In genomic region chr17:49305116-49305515, GRCm38 (mm10) we compare ENCODE assay signal across 20 mouse cellular contexts.
DNase-seq lines count a peak whose midpoint lies in the region; ATAC-seq lines count a peak whose summit lies in the region.
"Had no signal": no experiment of that assay in that cellular context is flagged by ENCODE, and none has a peak within 500 bp of the region (broad histone marks: within the 10 kb centered on the region; RNA-seq: fewer than 3 reads in every experiment).

No protein-coding gene starts in this region.

- peak; percentile 90 for ATAC-seq in intestine, embryonic 15.5 days
- ATAC-seq in liver, embryonic 13.5 days (ENCODE audit: low read depth), result peak; percentile 82
- ATAC-seq in megakaryocyte-erythroid progenitor cell, adult 5-6 weeks (replicated peaks; ENCODE audit: low FRiP score, low TSS enrichment, poor library complexity, severe bottlenecking), result no peak
- no peak for ATAC-seq in hindbrain, embryonic 13.5 days (ENCODE audit: low FRiP score)
- ATAC-seq: midbrain, embryonic 13.5 days had no signal

- H3K4me3 ChIP-seq in intestine, embryonic 15.5 days (replicated peaks), result no peak overlapping the region
- H3K4me3 ChIP-seq in liver, embryonic 13.5 days (replicated peaks), result no peak overlapping the region
- no peak overlapping the region for H3K4me3 ChIP-seq in hindbrain, embryonic 13.5 days
- H3K4me3 ChIP-seq: forebrain, embryonic 10.5 days; gastrocnemius, adult 2 months; heart, embryonic 13.5 days; hindbrain, embryonic 15.5 days; limb, embryonic 12.5 days; midbrain, embryonic 13.5 days; neural tube, embryonic 13.5 days had no signal

- no peaks in the 10 kb centered on the region for H3K4me1 ChIP-seq in intestine, embryonic 15.5 days (replicated peaks)
- no peaks in the 10 kb centered on the region for H3K4me1 ChIP-seq in liver, embryonic 13.5 days (replicated peaks)
- 0 out of 2 replicates have a peak, but pooled peaks cover 4% of the 10 kb centered on the region for H3K4me1 ChIP-seq in hindbrain, embryonic 13.5 days (replicated peaks)

- no peaks in the 10 kb centered on the region for H3K36me3 ChIP-seq in intestine, embryonic 15.5 days
- no peaks in the 10 kb centered on the region for H3K36me3 ChIP-seq in liver, embryonic 13.5 days
- H3K36me3 ChIP-seq in hindbrain, embryonic 13.5 days, result no peaks in the 10 kb centered on the region
- H3K36me3 ChIP-seq: forebrain, embryonic 10.5 days; heart, embryonic 13.5 days; hindbrain, embryonic 15.5 days; limb, embryonic 12.5 days; midbrain, embryonic 13.5 days; neural tube, embryonic 13.5 days had no signal

- peak; percentile 64 to 72 for DNase-seq in kidney, adult 8-10 months
- DNase-seq in kidney, postnatal 25 days, result peak; percentile 67 to 85
- no peak for DNase-seq in liver, embryonic 13.5 days
- DNase-seq in cerebellum, postnatal 36 days, result no peak
- no peak for DNase-seq in ovary, postnatal 14 days (ENCODE audit: low spot score)
- DNase-seq: adrenal gland, postnatal 36 days; cerebellum, adult 18-20 months; gastrocnemius, adult 2 months; right cerebral cortex, postnatal 14 days had no signal

- H3K27me3 ChIP-seq in intestine, embryonic 15.5 days (replicated peaks), result no peaks in the 10 kb centered on the region
- no peaks in the 10 kb centered on the region for H3K27me3 ChIP-seq in liver, embryonic 13.5 days
- no peaks in the 10 kb centered on the region for H3K27me3 ChIP-seq in hindbrain, embryonic 13.5 days
- H3K27me3 ChIP-seq: CH12.LX; heart, embryonic 13.5 days; hindbrain, embryonic 15.5 days; midbrain, embryonic 13.5 days; neural tube, embryonic 13.5 days had no signal

- no peaks in the 10 kb centered on the region for H3K9me3 ChIP-seq in intestine, embryonic 15.5 days
- no peaks in the 10 kb centered on the region for H3K9me3 ChIP-seq in liver, embryonic 13.5 days (replicated peaks)
- no peaks in the 10 kb centered on the region for H3K9me3 ChIP-seq in hindbrain, embryonic 13.5 days
- H3K9me3 ChIP-seq: heart, embryonic 13.5 days; hindbrain, embryonic 15.5 days; limb, embryonic 12.5 days; midbrain, embryonic 13.5 days; neural tube, embryonic 13.5 days had no signal

- H3K4me2 ChIP-seq in intestine, embryonic 15.5 days (replicated peaks), result no peak overlapping the region
- no peak overlapping the region for H3K4me2 ChIP-seq in liver, embryonic 13.5 days
- no peak overlapping the region for H3K4me2 ChIP-seq in hindbrain, embryonic 13.5 days
- H3K4me2 ChIP-seq: heart, embryonic 13.5 days; hindbrain, embryonic 15.5 days; limb, embryonic 12.5 days; midbrain, embryonic 13.5 days; neural tube, embryonic 13.5 days had no signal

- H3K27ac ChIP-seq in intestine, embryonic 15.5 days, result no peak overlapping the region
- no peak overlapping the region for H3K27ac ChIP-seq in liver, embryonic 13.5 days
- H3K27ac ChIP-seq in hindbrain, embryonic 13.5 days, result no peak overlapping the region
- H3K27ac ChIP-seq: forebrain, embryonic 10.5 days; heart, embryonic 13.5 days; hindbrain, embryonic 15.5 days; limb, embryonic 12.5 days; macrophage; midbrain, embryonic 13.5 days; neural tube, embryonic 13.5 days had no signal

- no peak overlapping the region for H3K9ac ChIP-seq in intestine, embryonic 15.5 days
- H3K9ac ChIP-seq in liver, embryonic 13.5 days, result no peak overlapping the region
- no peak overlapping the region for H3K9ac ChIP-seq in hindbrain, embryonic 13.5 days
- H3K9ac ChIP-seq: heart, embryonic 13.5 days; hindbrain, embryonic 15.5 days; limb, embryonic 12.5 days; midbrain, embryonic 13.5 days; neural tube, embryonic 13.5 days had no signal

- 75% methylated on average over 6 of the region's 6 CpGs for WGBS in intestine, embryonic 15.5 days
- 61% methylated on average over 6 of the region's 6 CpGs for WGBS in liver, embryonic 13.5 days (ENCODE audit: insufficient replicate concordance)
- WGBS in hindbrain, embryonic 13.5 days, result 79% methylated on average over 6 of the region's 6 CpGs

Comparison
In these comparisons a context has a peak if more than half of its experiments do, and no peak if none do; other contexts are left out.
1. ATAC-seq: peak in intestine, embryonic 15.5 days (single experiment) and liver, embryonic 13.5 days (single experiment); none in megakaryocyte-erythroid progenitor cell, adult 5-6 weeks (single experiment) and hindbrain, embryonic 13.5 days (single experiment).
2. DNase-seq: peak in kidney, adult 8-10 months (2 of 2) and kidney, postnatal 25 days (2 of 2); none in liver, embryonic 13.5 days (single experiment), cerebellum, postnatal 36 days (0 of 2) and ovary, postnatal 14 days (single experiment).